Mouse (Mus musculus) spleen, embryonic (tissue): ENCODE results near the gene Ephb2.

Experiments
- CTCF ChIA-PET: fragments of 350-600 bp; sonication (Branson Sonifier 250); formaldehyde crosslinking; loops from one replicate; lab custom pipeline; 2022; lab: Charles Lee

Gene Ephb2

DNA sequence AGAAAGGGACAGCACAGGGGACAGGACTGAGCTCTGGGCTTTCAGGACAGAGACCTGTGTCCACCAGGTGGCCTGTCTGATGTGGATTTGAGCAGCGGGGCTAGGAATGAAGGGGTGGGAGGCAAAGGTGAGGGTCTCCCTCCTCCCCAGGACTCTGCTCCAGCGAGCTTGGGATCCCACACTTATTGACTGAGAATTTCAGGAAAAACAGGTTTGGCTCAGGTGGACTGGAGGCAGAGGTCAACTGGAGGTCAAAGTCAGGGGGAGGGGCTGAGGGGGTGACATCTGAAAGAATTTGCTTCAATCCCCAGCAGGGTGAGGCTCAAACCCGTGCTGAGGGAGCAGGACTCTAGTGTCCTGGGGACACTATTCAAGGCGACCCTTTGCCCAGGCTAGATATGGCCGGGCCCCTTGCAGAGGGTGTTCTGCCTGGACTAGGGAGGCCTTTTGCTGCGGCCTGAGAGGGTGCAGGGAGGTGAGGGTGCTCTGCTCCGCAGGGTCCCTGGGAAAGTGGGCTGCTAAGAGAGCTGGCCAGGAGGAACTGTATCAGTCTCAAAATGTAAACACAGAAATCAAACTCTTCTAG, 103.2 kb downstream of the Ephb2 start:
- CTCF ChIA-PET: no interaction called here

GRCm38 (mm10) chr4:136731761-136732160, 104.0 kb downstream of the Ephb2 start:
- CTCF ChIA-PET: no interaction called here

GRCm38 (mm10) chr4:136731008-136731609, 104.7 kb downstream of the Ephb2 start:
- CTCF ChIA-PET: no interaction called here

GRCm38 (mm10) chr4:136730501-136730900, 105.3 kb downstream of the Ephb2 start:
- CTCF ChIA-PET: no interaction called here

- CTCF ChIA-PET: no interaction called here
Measured at GRCm38 (mm10) chr4:136729574-136729973, 106.2 kb downstream of the Ephb2 start.

DNA sequence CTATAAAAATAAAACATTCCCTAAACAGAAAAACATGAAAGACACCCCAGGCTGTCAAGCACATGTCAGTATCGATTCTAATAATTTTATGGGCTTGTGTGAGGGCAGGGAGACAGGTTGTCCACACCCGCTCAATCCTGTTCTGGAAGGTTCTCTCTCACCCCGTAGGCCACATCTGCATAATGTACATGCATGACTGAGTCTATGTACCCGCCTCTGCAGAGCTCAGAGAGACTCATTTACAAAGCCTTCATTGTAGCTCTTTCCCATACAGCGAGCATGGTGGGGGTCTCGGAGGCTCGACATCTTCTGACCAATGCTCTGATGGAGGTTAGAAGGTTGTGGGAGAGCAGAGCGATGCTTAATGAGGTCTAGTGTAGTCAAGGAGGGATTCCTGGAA, 108.8 kb downstream of the Ephb2 start:
- CTCF ChIA-PET: no interaction called here

- CTCF ChIA-PET: no interaction called here
Measured at GRCm38 (mm10) chr4:136724731-136725130, 111.1 kb downstream of the Ephb2 start.

GRCm38 (mm10) chr4:136722361-136723082, 113.3 kb downstream of the Ephb2 start:
- CTCF ChIA-PET: no interaction called here

DNA sequence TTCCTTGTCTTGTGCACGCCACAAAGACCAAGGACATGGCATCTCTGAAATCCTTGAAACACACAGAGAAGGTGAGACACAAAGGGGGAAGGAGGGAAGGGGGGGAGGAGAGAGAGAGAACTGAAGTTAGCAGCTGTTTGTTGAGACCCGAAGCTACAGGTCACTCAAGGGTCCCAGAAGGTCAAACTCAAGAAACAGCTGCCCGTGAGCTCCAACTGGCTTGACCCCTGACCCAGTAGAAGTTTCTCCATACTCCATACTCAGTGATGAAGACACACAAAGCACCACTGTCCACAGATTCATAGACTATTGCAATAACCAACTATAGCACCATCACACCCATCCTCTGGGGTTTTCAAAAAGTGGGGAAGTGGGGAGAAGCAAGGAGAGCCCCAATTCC, 113.9 kb downstream of the Ephb2 start:
- CTCF ChIA-PET: no interaction called here

- CTCF ChIA-PET: no interaction called here
Measured at GRCm38 (mm10) chr4:136720025-136720424, 115.8 kb downstream of the Ephb2 start.

- CTCF ChIA-PET: no interaction called here
Measured at GRCm38 (mm10) chr4:136718193-136718986, 117.4 kb downstream of the Ephb2 start.

GRCm38 (mm10) chr4:136716561-136716972, 119.2 kb downstream of the Ephb2 start:
- CTCF ChIA-PET: interaction anchor here (0.6 kb wide), 1 partner anchor 21 kb away, joined by 3 read pairs; no protein-coding TSS in a partner anchor

DNA sequence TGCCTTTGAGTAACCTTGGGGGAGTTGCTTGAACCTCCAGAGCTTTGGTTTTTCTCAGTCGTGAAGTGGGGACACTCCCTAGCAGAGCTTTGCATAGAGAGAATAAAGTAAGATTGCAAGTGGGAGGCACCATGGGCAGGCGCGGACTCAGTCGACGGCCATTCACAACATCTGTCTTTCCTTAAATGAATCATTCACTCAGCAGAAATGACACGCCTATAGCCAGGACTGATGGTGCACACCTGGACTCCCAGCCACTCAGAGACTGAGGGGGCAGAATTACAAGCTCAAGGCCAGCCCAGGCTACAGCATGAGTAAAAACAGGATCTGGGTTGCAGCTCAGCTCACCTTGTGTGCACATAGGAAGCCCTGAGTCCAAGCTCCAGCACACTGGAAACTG, 121.3 kb downstream of the Ephb2 start:
- CTCF ChIA-PET: no interaction called here

GRCm38 (mm10) chr4:136713889-136714288, 121.9 kb downstream of the Ephb2 start:
- CTCF ChIA-PET: no interaction called here

DNA sequence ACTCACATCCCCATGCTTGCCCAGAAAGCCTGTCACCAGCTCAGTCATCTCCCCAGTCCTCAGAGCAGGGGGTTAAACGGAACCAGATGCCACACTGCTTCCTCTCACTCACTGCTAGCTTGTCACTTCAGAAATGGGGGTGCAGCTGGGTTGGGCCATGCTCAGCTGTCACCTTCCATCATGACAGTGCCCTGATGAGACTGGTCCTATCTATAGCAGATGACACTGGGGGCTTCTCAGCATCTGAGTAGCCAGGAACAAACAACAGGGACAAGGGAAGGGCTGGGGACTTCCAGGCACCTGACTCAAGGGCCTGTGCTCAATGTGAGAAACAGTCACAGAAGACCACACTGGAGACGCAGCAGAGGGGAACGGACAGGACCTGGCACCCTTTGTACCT, 122.4 kb downstream of the Ephb2 start:
- CTCF ChIA-PET: no interaction called here

GRCm38 (mm10) chr4:136711985-136712768, 123.6 kb downstream of the Ephb2 start:
- CTCF ChIA-PET: no interaction called here

- CTCF ChIA-PET: no interaction called here
Measured at GRCm38 (mm10) chr4:136710345-136710744, 125.4 kb downstream of the Ephb2 start.

DNA sequence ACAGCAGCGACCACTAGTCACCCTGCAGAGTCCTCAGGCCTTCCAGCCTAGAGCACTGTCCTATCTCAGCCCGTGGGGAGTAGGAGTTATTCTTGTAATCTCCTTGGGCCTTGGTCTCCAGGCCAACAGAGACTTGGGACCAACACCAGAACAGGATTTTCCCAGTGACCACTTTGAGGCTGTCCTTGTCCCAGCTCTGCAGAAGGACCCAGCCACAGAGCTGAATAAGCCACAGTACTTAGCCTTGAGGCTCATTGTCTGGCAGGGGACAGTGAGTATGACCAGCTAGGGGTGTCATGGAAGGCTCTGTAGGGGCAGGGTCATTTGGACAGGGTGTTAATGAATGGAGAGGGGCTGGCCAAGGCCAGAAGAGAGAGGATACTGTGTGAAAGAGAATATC, 126.8 kb downstream of the Ephb2 start:
- CTCF ChIA-PET: no interaction called here

GRCm38 (mm10) chr4:136706696-136707095, 129.1 kb downstream of the Ephb2 start:
- CTCF ChIA-PET: no interaction called here

DNA sequence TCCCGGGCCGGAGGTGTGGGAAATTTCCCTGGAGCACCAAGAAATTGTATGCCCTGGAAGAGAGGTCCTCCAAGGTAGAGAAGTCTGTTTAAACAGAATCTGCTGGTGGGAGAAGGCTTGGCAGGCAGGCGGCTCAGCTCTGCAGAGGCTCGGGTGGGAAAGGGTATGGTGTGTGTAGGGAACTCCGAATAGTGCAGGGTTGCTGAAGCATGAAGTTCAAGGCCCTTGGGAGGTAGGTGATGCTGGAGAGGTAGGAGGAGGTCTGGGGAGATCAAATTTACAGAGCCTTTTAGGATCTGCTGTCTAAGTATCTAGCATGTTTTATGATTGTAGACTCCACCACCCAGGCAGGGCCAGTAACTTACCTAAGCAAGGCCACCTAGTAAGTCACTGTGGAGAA, 130.7 kb downstream of the Ephb2 start:
- CTCF ChIA-PET: no interaction called here

- CTCF ChIA-PET: no interaction called here
Measured at GRCm38 (mm10) chr4:136704551-136704950, 131.2 kb downstream of the Ephb2 start.
